Comparison of ENCODE assay signal across 12 mouse cellular contexts in genomic region chr9:58116024-58116651, GRCm38 (mm10). TPM values are rescaled to one million over a fixed set of nuclear protein-coding genes. Genes with fewer than 3 reads are reported as not detected.
DNase-seq lines count a peak whose midpoint lies in the region; ATAC-seq and TF ChIP-seq lines count a peak whose summit lies in the region.
"Had no signal": no experiment of that assay in that cellular context is flagged by ENCODE, and none has a peak within 500 bp of the region (broad histone marks: within the 10 kb centered on the region; RNA-seq: fewer than 3 reads in every experiment).

No protein-coding gene starts in this region.

- H3K9ac ChIP-seq in liver, adult 2 months (ENCODE audit: low read depth, low read length): no peak overlapping the region
- no peak overlapping the region for H3K9ac ChIP-seq in liver, embryonic 11.5 days (ENCODE audit: low read depth, low read length)
- H3K9ac ChIP-seq in forebrain, embryonic 12.5 days: no peak overlapping the region
- no peak overlapping the region for H3K9ac ChIP-seq in limb, embryonic 13.5 days

- peak; percentile 85 for DNase-seq in liver, adult 2 months (ENCODE audit: extremely low read depth, low read depth, low spot score)
- no peak for DNase-seq in liver, embryonic 11.5 days (ENCODE audit: low spot score)
- peak; percentile 60 for DNase-seq in brain, embryonic 14.5 days (ENCODE audit: low read depth)
- DNase-seq in urinary bladder, adult 18-20 months (ENCODE audit: low spot score in 2 of 2): no peak
- DNase-seq in layer of hippocampus, adult 9-10 months (ENCODE audit: low spot score): no peak
- DNase-seq: lung, adult 2 months had no signal

- no peaks in the 10 kb centered on the region for H3K9me3 ChIP-seq in liver, embryonic 11.5 days (ENCODE audit: control insufficient read depth, low read length)
- H3K9me3 ChIP-seq in forebrain, embryonic 12.5 days: no peaks in the 10 kb centered on the region
- no peaks in the 10 kb centered on the region for H3K9me3 ChIP-seq in limb, embryonic 13.5 days

- TF ChIP-seq CTCF in liver, adult 2 months (IDR thresholded peaks at IDR 0.05; ENCODE audit: low read depth, low read length): no peak
- TF ChIP-seq CTCF in brain, embryonic 14.5 days (IDR thresholded peaks at IDR 0.05; ENCODE audit: borderline replicate concordance, extremely low read depth, insufficient read depth, insufficient read length): no peak

- no peaks in the 10 kb centered on the region for H3K79me2 ChIP-seq in liver, adult 2 months (ENCODE audit: control insufficient read depth, insufficient read depth, low read length)

- WGBS in liver, adult 2 months: 47% methylated on average over 7 of the region's 7 CpGs
- WGBS in liver, embryonic 11.5 days: 24% methylated on average over 7 of the region's 7 CpGs
- 23% methylated on average over 7 of the region's 7 CpGs for WGBS in forebrain, embryonic 12.5 days
- 43% methylated on average over 7 of the region's 7 CpGs for WGBS in limb, embryonic 13.5 days

- H3K36me3 ChIP-seq in liver, adult 2 months (ENCODE audit: control insufficient read depth, insufficient read depth, low read length): no peaks in the 10 kb centered on the region
- H3K36me3 ChIP-seq in liver, embryonic 11.5 days (ENCODE audit: control insufficient read depth, insufficient read depth, low read length): no peaks in the 10 kb centered on the region
- no peaks in the 10 kb centered on the region for H3K36me3 ChIP-seq in forebrain, embryonic 12.5 days (replicated peaks)
- H3K36me3 ChIP-seq in limb, embryonic 13.5 days: no peaks in the 10 kb centered on the region

- H3K27me3 ChIP-seq in liver, adult 2 months (ENCODE audit: control insufficient read depth, insufficient read depth, low read length): no peaks in the 10 kb centered on the region
- H3K27me3 ChIP-seq in liver, embryonic 11.5 days (replicated peaks; ENCODE audit: control insufficient read depth, insufficient read depth, low read length): peaks cover 55% of the 10 kb centered on the region
- H3K27me3 ChIP-seq in forebrain, embryonic 12.5 days: peaks cover 27% of the 10 kb centered on the region; the same call in 1 of the 2 replicates
- no peaks in the 10 kb centered on the region for H3K27me3 ChIP-seq in limb, embryonic 13.5 days

- H3K27ac ChIP-seq in liver, adult 2 months (replicated peaks; ENCODE audit: insufficient read depth, low read depth, low read length): no peak overlapping the region
- H3K27ac ChIP-seq in liver, embryonic 11.5 days (ENCODE audit: low read depth, low read length): no peak overlapping the region
- peak overlapping the region; percentile 99 for H3K27ac ChIP-seq in forebrain, embryonic 12.5 days
- peak overlapping the region; percentile 82 for H3K27ac ChIP-seq in limb, embryonic 13.5 days
- H3K27ac ChIP-seq: left cerebral cortex, adult 2 months had no signal

- no peak overlapping the region for H3K4me3 ChIP-seq in liver, adult 2 months (ENCODE audit: insufficient read depth, low read depth, low read length)
- H3K4me3 ChIP-seq in liver, embryonic 11.5 days (ENCODE audit: low read depth, low read length): no peak overlapping the region
- H3K4me3 ChIP-seq in forebrain, embryonic 12.5 days (replicated peaks): no peak overlapping the region
- no peak overlapping the region for H3K4me3 ChIP-seq in limb, embryonic 13.5 days
- H3K4me3 ChIP-seq: left cerebral cortex, adult 2 months had no signal

- TF ChIP-seq POLR2A in liver, adult 2 months (IDR thresholded peaks at IDR 0.05; ENCODE audit: extremely low read depth, insufficient read depth, low read length): no peak
- no peak for TF ChIP-seq POLR2A in brain, embryonic 14.5 days (IDR thresholded peaks at IDR 0.05; ENCODE audit: borderline replicate concordance, extremely low read depth, insufficient read depth, insufficient read length, poor library complexity, severe bottlenecking)

- peaks cover 13% of the 10 kb centered on the region for H3K4me1 ChIP-seq in liver, adult 2 months (ENCODE audit: control insufficient read depth, insufficient read depth, low read length)
- peaks cover 16% of the 10 kb centered on the region for H3K4me1 ChIP-seq in liver, embryonic 11.5 days (replicated peaks; ENCODE audit: control insufficient read depth, insufficient read depth, low read length)
- peaks cover 74% of the 10 kb centered on the region for H3K4me1 ChIP-seq in forebrain, embryonic 12.5 days
- peaks cover 58% of the 10 kb centered on the region for H3K4me1 ChIP-seq in limb, embryonic 13.5 days

- no peak overlapping the region for H3K4me2 ChIP-seq in liver, embryonic 11.5 days
- no peak overlapping the region; the same call in 1 of the 2 replicates for H3K4me2 ChIP-seq in forebrain, embryonic 12.5 days
- no peak overlapping the region for H3K4me2 ChIP-seq in limb, embryonic 13.5 days (replicated peaks)
- H3K4me2 ChIP-seq: heart, embryonic 11.5 days had no signal

- ATAC-seq in liver, embryonic 11.5 days (replicated peaks; ENCODE audit: low FRiP score): no peak
- no peak for ATAC-seq in forebrain, embryonic 12.5 days (ENCODE audit: low FRiP score)
- ATAC-seq in limb, embryonic 13.5 days (ENCODE audit: low FRiP score, low read depth): no peak
- ATAC-seq: inflammation-experienced regulatory T-cells, adult 6 months had no signal

RNA-seq across cellular contexts. Expression of gene Ccdc33, which starts 2.5 kb away (rescaled TPM):
- total RNA-seq in liver, adult 2 months (2014; rRNA removed): not detected in 2 replicates
- polyA plus RNA-seq in liver, adult 2 months (2012; rRNA removed): not detected in 2 replicates
- polyA plus RNA-seq in liver, embryonic 11.5 days (2014; fragmentation: Nextera tagmentation; extraction: Ambion mirVana): not detected in 2 replicates
- 0.89 and 1.2 TPM in 2 replicates for polyA plus RNA-seq in brain, embryonic 14.5 days (2012; rRNA removed)
- 1.5 and 2.4 TPM in 2 replicates for polyA plus RNA-seq in forebrain, embryonic 12.5 days (2016; fragmentation: Nextera tagmentation; extraction: Ambion mirVana)
- polyA plus RNA-seq in limb, embryonic 13.5 days (2015; fragmentation: Nextera tagmentation; extraction: Ambion mirVana): 0.15 and 0.20 TPM in 2 replicates
- total RNA-seq: common myeloid progenitor, adult 5-6 weeks had no signal
- polyA plus RNA-seq: heart, embryonic 11.5 days; inflammation-experienced regulatory T-cells, adult 6 months had no signal

RNA-seq across cellular contexts. Expression of gene Stra6, which starts 52.5 kb away (rescaled TPM):
- total RNA-seq in liver, adult 2 months (2014; rRNA removed): not detected in 2 replicates
- not detected in 2 replicates for polyA plus RNA-seq in liver, adult 2 months (2012; rRNA removed)
- 5.9 and 7.2 TPM in 2 replicates for polyA plus RNA-seq in liver, embryonic 11.5 days (2014; fragmentation: Nextera tagmentation; extraction: Ambion mirVana)
- 14.2 and 18.6 TPM in 2 replicates for polyA plus RNA-seq in brain, embryonic 14.5 days (2012; rRNA removed)
- polyA plus RNA-seq in forebrain, embryonic 12.5 days (2016; fragmentation: Nextera tagmentation; extraction: Ambion mirVana): 10.7 and 11.6 TPM in 2 replicates
- polyA plus RNA-seq in limb, embryonic 13.5 days (2015; fragmentation: Nextera tagmentation; extraction: Ambion mirVana): 25.3 and 29.9 TPM in 2 replicates
- total RNA-seq: common myeloid progenitor, adult 5-6 weeks had no signal

Comparison
In these comparisons a context has a peak if more than half of its experiments do, and no peak if none do; other contexts are left out.
1. DNase-seq: peak in liver, adult 2 months (single experiment) and brain, embryonic 14.5 days (single experiment); none in liver, embryonic 11.5 days (single experiment), urinary bladder, adult 18-20 months (0 of 2) and layer of hippocampus, adult 9-10 months (single experiment).
2. H3K27ac ChIP-seq: peak in forebrain, embryonic 12.5 days (single experiment) and limb, embryonic 13.5 days (single experiment); none in liver, adult 2 months (single experiment) and liver, embryonic 11.5 days (single experiment).